Mouse (Mus musculus): ENCODE measurements around the gene Coa6. TPM values are rescaled to one million over a fixed set of nuclear protein-coding genes. Genes with fewer than 3 reads are reported as not detected.

Gene Coa6
- polyA plus RNA-seq, 1 experiment from 2014 or later = 38.9 TPM

GRCm38 (mm10) chr8:126420834-126421233 is 1.5 kb upstream of the Coa6 start:
- Histone ChIP-seq H3K9me3 (no peaks in the 10 kb centered on the region), H3K4me2 (no peak overlapping the region), H3K4me1 (peaks cover 23% of the 10 kb centered on the region), H3K27ac (no peak overlapping the region), H3K36me3 (replicated peaks) (peaks cover 2% of the 10 kb centered on the region; the same call in 1 of the 2 replicates), H3K27me3 (replicated peaks) (no peaks in the 10 kb centered on the region), H3K4me3 (no peak overlapping the region), H3K9ac (no peak overlapping the region)
- ATAC-seq (replicated peaks) = no peak
- WGBS = 80% methylated on average over 3 of the region's 3 CpGs

- H3K27me3 ChIP-seq (replicated peaks) = no peaks in the 10 kb centered on the region
- 5% methylated on average over 9 of the region's 9 CpGs for WGBS
- H3K9me3 ChIP-seq = no peaks in the 10 kb centered on the region
- peak; percentile 76 for ATAC-seq (replicated peaks)
- peak overlapping the region; percentile 74 for H3K4me2 ChIP-seq
- H3K9ac ChIP-seq = peak overlapping the region; percentile 85
- H3K4me1 ChIP-seq = peaks cover 23% of the 10 kb centered on the region
- peaks cover 18% of the 10 kb centered on the region for H3K36me3 ChIP-seq (replicated peaks)
- peak overlapping the region; percentile 85 for H3K27ac ChIP-seq
- H3K4me3 ChIP-seq = peak overlapping the region; percentile 83
Observed at GRCm38 (mm10) chr8:126422920-126423300, 595 bp downstream of the Coa6 start.

GRCm38 (mm10) chr8:126424163-126424562 is 1.8 kb downstream of the Coa6 start:
- ATAC-seq (replicated peaks) = no peak
- H3K36me3 ChIP-seq (replicated peaks) = peaks cover 27% of the 10 kb centered on the region

GRCm38 (mm10) chr8:126424946-126425345 is 2.6 kb downstream of the Coa6 start:
- H3K4me3 ChIP-seq = no peak overlapping the region

More at GRCm38 (mm10) chr8:126424163-126424562, 1.8 kb downstream of the Coa6 start:
- no peak overlapping the region for H3K27ac ChIP-seq
- H3K4me1 ChIP-seq = peaks cover 23% of the 10 kb centered on the region
- H3K9ac ChIP-seq = no peak overlapping the region
- H3K9me3 ChIP-seq = no peaks in the 10 kb centered on the region
- no peaks in the 10 kb centered on the region for H3K27me3 ChIP-seq (replicated peaks)
- WGBS = 86% methylated on average over 4 of the region's 4 CpGs
- H3K4me2 ChIP-seq = no peak overlapping the region
- no peak overlapping the region for H3K4me3 ChIP-seq

GRCm38 (mm10) chr8:126429635-126430034 is 7.3 kb downstream of the Coa6 start:
- Histone ChIP-seq H3K36me3 (replicated peaks) (peaks cover 42% of the 10 kb centered on the region), H3K27ac (no peak overlapping the region), H3K4me2 (no peak overlapping the region), H3K9me3 (no peaks in the 10 kb centered on the region), H3K9ac (no peak overlapping the region), H3K4me3 (no peak overlapping the region), H3K4me1 (no peaks in the 10 kb centered on the region), H3K27me3 (replicated peaks) (no peaks in the 10 kb centered on the region)
- WGBS = 95% methylated on average over 5 of the region's 5 CpGs
- ATAC-seq (replicated peaks) = no peak

More at GRCm38 (mm10) chr8:126424946-126425345, 2.6 kb downstream of the Coa6 start:
- Histone ChIP-seq H3K9ac (no peak overlapping the region), H3K27ac (no peak overlapping the region), H3K27me3 (replicated peaks) (no peaks in the 10 kb centered on the region), H3K9me3 (no peaks in the 10 kb centered on the region), H3K36me3 (replicated peaks) (peaks cover 31% of the 10 kb centered on the region), H3K4me2 (no peak overlapping the region), H3K4me1 (peaks cover 23% of the 10 kb centered on the region)
- ATAC-seq (replicated peaks) = no peak
- WGBS = 82% methylated on average over 1 of the region's 1 CpGs

- no peaks in the 10 kb centered on the region for H3K9me3 ChIP-seq
Observed at GRCm38 (mm10) chr8:126433827-126434226, 11.5 kb downstream of the Coa6 start.

GRCm38 (mm10) chr8:126438937-126439336 is 16.6 kb downstream of the Coa6 start:
- Histone ChIP-seq H3K4me3 (no peak overlapping the region), H3K27me3 (replicated peaks) (no peaks in the 10 kb centered on the region), H3K27ac (no peak overlapping the region), H3K4me2 (no peak overlapping the region), H3K9ac (no peak overlapping the region), H3K36me3 (replicated peaks) (peaks cover 9% of the 10 kb centered on the region; the same call in 1 of the 2 replicates), H3K9me3 (no peaks in the 10 kb centered on the region), H3K4me1 (no peaks in the 10 kb centered on the region)
- no peak for ATAC-seq (replicated peaks)
- WGBS = 60% methylated on average over 2 of the region's 2 CpGs

More at GRCm38 (mm10) chr8:126433827-126434226, 11.5 kb downstream of the Coa6 start:
- WGBS = 85% methylated on average over 7 of the region's 7 CpGs
- no peak overlapping the region for H3K4me2 ChIP-seq
- H3K27ac ChIP-seq = no peak overlapping the region
- no peaks in the 10 kb centered on the region for H3K27me3 ChIP-seq (replicated peaks)
- H3K9ac ChIP-seq = no peak overlapping the region
- peaks cover 18% of the 10 kb centered on the region; the same call in 1 of the 2 replicates for H3K36me3 ChIP-seq (replicated peaks)
- ATAC-seq (replicated peaks) = no peak
- no peak overlapping the region for H3K4me3 ChIP-seq
- no peaks in the 10 kb centered on the region for H3K4me1 ChIP-seq

GRCm38 (mm10) chr8:126451158-126451557 is 28.8 kb downstream of the Coa6 start:
- H3K36me3 ChIP-seq (replicated peaks) = peaks cover 49% of the 10 kb centered on the region
- H3K4me2 ChIP-seq = no peak overlapping the region
- H3K9me3 ChIP-seq = no peaks in the 10 kb centered on the region
- WGBS = 89% methylated on average over 8 of the region's 8 CpGs
- no peaks in the 10 kb centered on the region for H3K27me3 ChIP-seq (replicated peaks)
- no peak overlapping the region for H3K27ac ChIP-seq
- no peak for ATAC-seq (replicated peaks)
- no peak overlapping the region for H3K4me3 ChIP-seq
- H3K9ac ChIP-seq = no peak overlapping the region
- H3K4me1 ChIP-seq = no peaks in the 10 kb centered on the region

- Histone ChIP-seq H3K27me3 (replicated peaks) (no peaks in the 10 kb centered on the region), H3K9me3 (no peaks in the 10 kb centered on the region), H3K4me3 (no peak overlapping the region), H3K27ac (no peak overlapping the region), H3K36me3 (replicated peaks) (peaks cover 35% of the 10 kb centered on the region), H3K4me2 (no peak overlapping the region), H3K4me1 (no peaks in the 10 kb centered on the region), H3K9ac (no peak overlapping the region)
- no peak for ATAC-seq (replicated peaks)
- WGBS = 70% methylated on average over 7 of the region's 7 CpGs
Observed at GRCm38 (mm10) chr8:126455383-126455782, 33.1 kb downstream of the Coa6 start.

GRCm38 (mm10) chr8:126460274-126460673 is 38.0 kb downstream of the Coa6 start:
- WGBS = 57% methylated on average over 3 of the region's 3 CpGs
- Histone ChIP-seq H3K27ac (no peak overlapping the region), H3K4me3 (no peak overlapping the region), H3K36me3 (replicated peaks) (peaks cover 7% of the 10 kb centered on the region; the same call in 1 of the 2 replicates), H3K4me2 (no peak overlapping the region), H3K27me3 (replicated peaks) (no peaks in the 10 kb centered on the region), H3K4me1 (no peaks in the 10 kb centered on the region), H3K9ac (no peak overlapping the region), H3K9me3 (no peaks in the 10 kb centered on the region)
- no peak for ATAC-seq (replicated peaks)

GRCm38 (mm10) chr8:126461735-126462134 is 39.4 kb downstream of the Coa6 start:
- H3K36me3 ChIP-seq (replicated peaks) = peaks cover 9% of the 10 kb centered on the region; the same call in 1 of the 2 replicates
- ATAC-seq (replicated peaks) = no peak
- WGBS = 82% methylated on average over 7 of the region's 7 CpGs
- H3K4me3 ChIP-seq = no peak overlapping the region
- H3K4me1 ChIP-seq = no peaks in the 10 kb centered on the region
- H3K27me3 ChIP-seq (replicated peaks) = no peaks in the 10 kb centered on the region
- H3K4me2 ChIP-seq = no peak overlapping the region
- no peak overlapping the region for H3K27ac ChIP-seq
- H3K9ac ChIP-seq = no peak overlapping the region
- H3K9me3 ChIP-seq = no peaks in the 10 kb centered on the region

- Histone ChIP-seq H3K9ac (no peak overlapping the region), H3K4me2 (no peak overlapping the region), H3K27ac (no peak overlapping the region), H3K4me1 (no peaks in the 10 kb centered on the region), H3K36me3 (replicated peaks) (peaks cover 7% of the 10 kb centered on the region; the same call in 1 of the 2 replicates), H3K9me3 (no peaks in the 10 kb centered on the region), H3K4me3 (no peak overlapping the region), H3K27me3 (replicated peaks) (no peaks in the 10 kb centered on the region)
- WGBS = 92% methylated on average over 7 of the region's 7 CpGs
- no peak for ATAC-seq (replicated peaks)
Observed at GRCm38 (mm10) chr8:126464071-126464470, 41.8 kb downstream of the Coa6 start.

GRCm38 (mm10) chr8:126473802-126474298 is 51.5 kb downstream of the Coa6 start:
- Histone ChIP-seq H3K4me3 (peak overlapping the region; percentile 97), H3K9ac (peak overlapping the region; percentile 77), H3K4me2 (peak overlapping the region; percentile 70), H3K27ac (peak overlapping the region; percentile 91), H3K36me3 (replicated peaks) (peaks cover 3% of the 10 kb centered on the region; the same call in 1 of the 2 replicates), H3K9me3 (no peaks in the 10 kb centered on the region), H3K27me3 (replicated peaks) (peaks cover 10% of the 10 kb centered on the region; the same call in 1 of the 2 replicates), H3K4me1 (peaks cover 24% of the 10 kb centered on the region)
- 12% methylated on average over 16 of the region's 16 CpGs for WGBS
- peak; percentile 3; the same call in 1 of the 2 replicates for ATAC-seq (replicated peaks)

Measured in midbrain, embryonic 15.5 days (tissue).